Mouse (Mus musculus) kidney, adult 11 months (tissue): Measurements from ENCODE around the gene Cep250.

Experiments
- DNase-seq: peaks from one replicate; pipeline ENCODE4 v3.0.0; 2022

The Cep250 gene

DNA sequence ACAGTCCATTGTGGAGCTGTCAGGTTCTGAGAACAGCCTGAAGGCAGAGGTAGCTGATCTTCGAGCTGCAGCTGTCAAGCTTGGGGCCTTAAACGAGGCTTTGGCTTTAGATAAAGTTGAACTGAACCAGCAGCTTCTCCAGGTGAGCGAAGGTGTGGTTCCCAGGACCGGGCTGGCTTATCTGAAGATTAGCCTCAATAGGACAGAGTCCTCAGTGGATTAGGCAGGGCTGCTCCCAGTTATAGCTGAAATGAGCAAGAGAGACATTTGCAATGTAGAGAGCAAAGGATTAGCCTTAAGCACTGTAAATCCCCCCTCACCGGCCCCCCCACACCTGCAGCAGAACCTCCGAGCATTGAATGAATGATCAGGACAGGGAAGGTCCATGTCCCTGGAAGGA lies 17.1 kb downstream of the Cep250 start:
- DNase-seq: no peak

DNA sequence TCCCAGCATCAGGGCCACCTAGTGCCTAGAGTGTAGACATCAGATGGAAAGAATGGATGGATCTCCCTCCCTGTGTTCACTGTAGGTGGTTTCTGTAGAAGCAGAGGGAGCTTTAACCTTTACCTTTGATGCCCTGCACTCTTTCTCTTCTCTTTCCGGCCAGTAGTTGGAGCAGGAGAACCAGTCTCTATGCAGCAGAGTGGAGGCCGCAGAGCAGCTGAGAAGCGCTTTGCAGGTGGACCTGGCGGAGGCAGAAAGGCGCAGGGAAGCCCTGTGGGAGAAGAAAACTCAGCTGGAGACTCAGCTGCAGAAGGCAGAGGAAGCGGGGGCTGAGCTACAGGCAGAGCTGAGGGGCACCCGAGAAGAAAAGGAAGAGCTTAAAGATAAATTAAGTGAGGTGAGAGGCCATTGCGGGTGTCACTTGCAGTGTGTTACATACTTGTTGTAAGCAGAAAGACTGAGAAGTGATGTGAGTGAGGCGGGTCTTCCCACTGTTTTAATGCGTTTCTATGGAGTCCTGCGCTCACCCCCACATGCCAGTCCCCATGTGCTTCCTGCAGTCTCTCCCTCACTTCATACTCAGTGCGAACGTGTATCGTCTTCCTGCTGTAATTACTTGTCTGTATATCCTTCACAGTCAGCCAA lies 18.0 kb downstream of the Cep250 start:
- no peak for DNase-seq

DNA sequence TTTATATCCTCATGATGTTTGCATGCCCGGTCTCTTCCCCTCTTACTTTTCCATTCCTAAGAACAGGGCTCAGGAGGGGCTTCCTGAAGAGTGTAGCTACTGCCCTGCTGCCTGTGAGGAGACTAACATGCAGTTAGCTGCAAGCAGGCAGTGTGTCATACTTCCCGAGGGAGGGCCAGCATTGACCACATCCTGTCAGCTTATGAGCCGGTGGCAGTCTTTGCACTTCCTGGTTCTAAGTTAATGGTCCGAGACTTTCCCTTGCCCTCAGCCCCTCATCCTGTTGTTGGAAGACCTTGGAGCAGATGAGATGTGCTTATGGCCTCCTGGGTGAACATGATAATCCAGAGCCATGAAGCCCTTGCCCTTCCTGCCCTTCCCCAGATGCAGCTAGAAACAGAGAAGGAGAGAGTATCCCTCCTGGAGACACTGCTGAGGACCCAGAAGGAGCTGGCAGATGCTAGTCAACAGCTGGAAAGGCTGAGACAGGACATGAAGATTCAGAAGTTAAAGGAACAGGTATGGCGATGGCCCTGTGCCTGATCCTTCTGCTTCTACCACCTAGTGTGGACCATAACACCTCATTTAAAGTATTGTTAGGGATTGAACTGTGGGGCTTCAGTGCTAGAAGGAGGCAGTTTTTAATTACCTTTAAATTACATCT lies 23.2 kb downstream of the Cep250 start:
- DNase-seq: peak; percentile 23

DNA sequence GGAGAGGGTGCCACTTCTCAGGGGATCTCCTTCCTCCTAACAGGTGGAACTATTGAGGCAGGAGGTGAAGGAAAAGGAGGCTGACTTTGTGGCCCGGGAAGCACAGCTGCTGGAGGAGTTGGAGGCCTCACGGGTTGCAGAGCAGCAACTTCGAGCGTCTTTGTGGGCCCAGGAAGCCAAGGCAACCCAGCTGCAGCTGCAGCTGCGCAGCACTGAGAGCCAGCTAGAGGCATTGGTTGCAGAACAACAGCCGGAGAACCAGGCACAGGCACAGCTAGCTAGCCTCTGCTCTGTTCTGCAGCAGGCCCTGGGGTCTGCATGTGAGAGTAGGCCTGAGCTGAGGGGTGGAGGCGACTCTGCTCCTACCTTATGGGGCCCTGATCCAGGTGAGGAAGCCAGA lies 29.5 kb downstream of the Cep250 start:
- no peak for DNase-seq

DNA sequence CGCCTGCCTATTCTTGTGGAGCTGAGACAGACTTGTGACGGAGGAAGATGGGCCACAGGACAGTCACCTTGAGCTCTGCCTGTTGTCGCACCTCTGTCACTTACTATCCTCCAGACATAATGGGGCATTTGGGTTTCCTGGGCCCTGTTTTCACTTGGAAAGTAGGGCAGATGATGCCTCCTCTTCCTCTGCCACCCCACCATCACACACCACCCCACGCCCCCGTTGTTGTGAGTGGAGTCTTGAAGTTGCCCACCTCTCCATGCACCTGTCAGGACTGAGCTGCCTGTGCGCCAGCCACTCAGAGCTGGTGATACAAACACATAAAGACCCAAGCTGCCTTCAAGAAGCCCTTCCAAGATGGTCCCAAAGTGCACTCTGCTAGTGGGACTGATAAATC lies 30.9 kb downstream of the Cep250 start:
- no peak for DNase-seq

DNA sequence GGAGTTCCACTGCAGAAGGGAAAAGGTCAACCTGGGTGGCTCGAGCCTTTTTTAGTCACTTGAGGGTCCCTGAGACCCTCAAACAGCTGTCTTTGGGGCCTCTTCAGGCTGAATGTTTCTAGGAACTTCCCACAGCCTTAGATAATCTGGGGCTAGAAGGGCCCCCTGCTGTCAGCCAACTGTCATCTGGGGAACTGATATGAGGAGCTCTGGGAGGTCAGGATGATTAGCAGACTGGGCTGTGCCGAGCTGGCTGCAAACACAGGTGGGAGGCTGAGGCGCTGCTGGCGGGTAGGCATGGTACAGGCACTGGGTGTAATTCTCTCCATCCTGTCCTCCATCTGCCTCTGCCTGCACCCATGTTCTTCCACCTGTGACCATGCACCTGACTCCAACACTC lies 32.8 kb downstream of the Cep250 start:
- no peak for DNase-seq

DNA sequence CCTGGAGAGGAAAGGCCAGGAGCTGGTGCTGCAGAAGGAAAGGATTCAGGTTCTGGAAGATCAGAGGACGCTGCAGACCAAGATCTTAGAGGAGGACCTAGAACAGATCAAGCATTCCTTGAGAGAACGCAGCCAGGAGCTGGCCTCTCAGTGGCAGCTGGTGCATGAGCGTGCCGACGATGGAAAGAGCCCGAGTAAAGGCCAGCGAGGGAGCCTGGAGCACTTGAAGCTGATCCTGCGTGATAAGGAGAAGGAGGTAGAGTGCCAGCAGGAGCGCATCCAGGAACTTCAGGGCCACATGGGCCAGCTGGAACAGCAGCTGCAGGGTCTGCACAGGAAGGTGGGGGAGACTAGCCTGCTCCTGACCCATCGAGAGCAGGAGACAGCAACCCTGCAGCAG lies 34.9 kb downstream of the Cep250 start:
- DNase-seq: no peak

- peak; percentile 87 for DNase-seq
Measured at GRCm38 (mm10) chr2:155991863-155992321, 35.6 kb downstream of the Cep250 start.

GRCm38 (mm10) chr2:156005393-156005792 lies 49.1 kb downstream of the Cep250 start:
- DNase-seq: no peak

GRCm38 (mm10) chr2:156007888-156008532 lies 51.8 kb downstream of the Cep250 start, which contains the start of the genes 6430550D23Rik and Ergic3:
TSS of gene 6430550D23Rik (minus strand) at chr2:156007977.
TSS of gene Ergic3 (plus strand) at chr2:156008045.
- peak; percentile 100 for DNase-seq

DNA sequence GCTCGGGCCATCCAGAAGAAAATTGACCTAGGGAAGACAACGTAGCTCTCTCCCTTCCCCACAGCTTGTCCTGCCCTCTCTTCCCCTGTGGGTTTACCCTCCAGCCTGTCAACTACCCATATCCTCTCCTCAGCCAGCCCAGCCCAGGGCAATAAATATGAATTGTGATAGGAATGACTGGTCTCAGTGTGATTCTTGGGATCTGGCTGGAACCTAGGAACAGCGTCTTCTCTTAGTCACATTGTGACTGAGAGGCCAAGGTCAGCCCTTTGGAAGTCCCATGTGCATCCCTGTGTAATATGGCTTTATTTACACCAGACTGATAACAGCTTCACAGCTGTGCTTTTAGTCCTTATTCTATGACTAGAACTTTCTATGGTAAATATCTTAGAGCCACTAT lies 61.8 kb downstream of the Cep250 start:
- DNase-seq: no peak

- no peak for DNase-seq
Measured at GRCm38 (mm10) chr2:156021219-156021618, 65.0 kb downstream of the Cep250 start.

DNA sequence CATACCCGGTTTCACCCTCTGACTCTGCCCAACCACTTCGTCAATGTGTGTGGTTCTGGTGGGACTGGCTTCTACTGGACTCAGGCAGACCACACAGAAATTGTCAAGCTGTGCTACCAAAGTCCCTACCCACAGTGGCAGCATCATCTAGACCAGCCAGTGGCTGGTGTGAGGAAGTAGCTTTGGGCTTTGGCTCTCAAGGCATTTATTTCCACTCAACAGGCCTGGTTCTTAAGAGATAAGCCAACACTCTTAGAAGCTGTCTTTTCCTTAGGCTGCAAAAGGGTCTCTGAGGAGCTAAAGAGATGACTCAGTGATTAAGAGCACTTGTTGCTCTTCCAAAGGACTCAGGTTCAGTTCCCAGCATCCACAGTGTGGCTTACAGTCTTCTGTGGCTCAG lies 65.5 kb downstream of the Cep250 start:
- no peak for DNase-seq

DNA sequence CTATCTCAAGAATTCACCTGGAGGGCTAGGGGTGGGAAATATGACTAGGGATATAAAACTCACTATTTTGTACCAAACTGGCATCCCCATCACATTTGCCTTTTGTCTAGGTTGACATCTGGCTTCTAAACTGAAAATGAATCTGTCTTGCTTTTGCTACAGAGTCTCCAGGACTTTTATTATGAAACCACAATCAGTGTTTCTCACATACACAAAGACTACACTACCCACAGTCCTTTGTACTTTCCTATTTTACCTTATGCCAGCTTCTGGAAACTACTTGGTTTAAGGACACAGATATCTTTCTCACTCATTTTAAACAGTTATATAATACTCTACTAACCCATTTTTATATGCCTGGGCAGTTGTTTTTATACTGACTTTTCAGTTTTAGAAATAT lies 69.2 kb downstream of the Cep250 start:
- no peak for DNase-seq

- DNase-seq: no peak
Measured at GRCm38 (mm10) chr2:156039390-156039789, 83.1 kb downstream of the Cep250 start.

DNA sequence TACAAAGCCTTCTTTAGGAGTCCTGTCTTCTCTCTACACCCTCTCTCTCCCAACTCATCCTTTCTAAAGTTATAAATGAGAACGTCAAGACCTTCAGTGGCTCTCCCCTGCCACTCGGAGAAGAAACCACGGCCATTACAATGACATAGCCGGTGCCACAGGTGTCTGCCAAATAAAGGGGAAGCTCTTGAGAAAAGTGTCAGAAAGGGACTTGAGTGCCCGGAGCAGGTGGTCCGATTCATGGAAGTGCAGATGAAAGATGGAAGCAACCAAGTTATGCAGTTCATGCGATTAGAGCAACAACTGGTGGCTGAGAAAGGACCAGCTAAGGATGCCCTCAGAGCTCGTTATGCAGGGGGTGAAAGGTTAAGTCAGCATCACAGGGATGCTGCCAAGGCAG lies 86.6 kb downstream of the Cep250 start:
- no peak for DNase-seq

DNA sequence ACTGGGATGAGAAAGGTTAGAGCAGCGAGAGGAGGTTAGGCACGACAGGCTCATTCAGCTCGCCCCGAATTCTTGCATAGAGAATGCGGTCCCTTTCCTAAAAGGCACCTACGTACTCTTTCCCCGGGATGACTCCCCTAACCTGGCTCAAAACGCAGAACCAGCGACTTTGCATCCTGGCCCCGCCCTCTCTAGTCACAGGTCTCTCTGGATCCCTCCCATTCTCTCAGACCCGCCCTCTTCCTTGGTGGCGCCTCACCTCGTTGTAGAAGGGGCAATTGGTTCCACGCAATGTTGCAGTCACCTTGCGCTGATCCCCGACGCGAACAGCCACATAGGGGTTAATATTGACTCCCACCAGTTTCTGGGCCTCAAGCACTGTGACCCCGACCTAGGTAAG lies 91.7 kb downstream of the Cep250 start:
- DNase-seq: no peak
